Mouse (Mus musculus) neutrophil, adult 5-6 weeks (primary cell): Measurements from ENCODE around the gene Fxr2. TPM values are rescaled to one million over a fixed set of nuclear protein-coding genes. Genes with fewer than 3 reads are reported as not detected.
"Not testable (repeated sequence)": the region's sequence is repeated elsewhere in the genome, so short reads cannot be mapped to it uniquely, and the experiment has no call there.

Source experiments
- ATAC-seq: fragments of 151-379, 151-347 bp; 2 replicates; pipeline ENCODE4 v1.8.0; 2017; ENCODE audit warnings: mild to moderate bottlenecking, moderate TSS enrichment; ENCODE audit not compliant: insufficient number of reproducible peaks, poor library complexity, low FRiP score, severe bottlenecking; ENCODE audit errors: extremely low read depth
- total RNA-seq: library from RNA; stranded (forward); fragments of 200-1000 nt; gene quantifications from 2 replicates; pipeline ENCODE4 v1.2.3, GENCODE M21; 2017

The Fxr2 gene
- total RNA-seq, 1 experiment from 2014 or later: 86.1 TPM

DNA sequence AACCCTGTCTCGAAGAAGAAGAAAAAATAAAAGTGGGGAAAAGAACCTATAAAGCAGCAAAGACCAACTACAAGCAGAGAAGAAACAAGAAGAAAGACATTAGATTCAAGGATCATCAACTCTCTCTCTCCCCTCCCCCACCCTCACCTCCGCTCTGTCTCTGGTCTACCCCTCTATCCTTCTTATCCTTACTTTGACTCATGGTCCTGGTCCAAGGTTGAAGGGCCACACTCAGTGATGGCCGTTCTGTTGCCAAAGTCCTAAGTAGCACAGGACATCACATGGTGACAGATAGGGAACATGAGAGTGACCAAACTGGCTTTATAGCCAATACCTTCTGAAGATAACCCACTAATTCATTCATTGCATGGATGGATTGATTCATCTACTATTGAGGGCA, 64.6 kb downstream of the Fxr2 start:
- ATAC-seq: no peak

DNA sequence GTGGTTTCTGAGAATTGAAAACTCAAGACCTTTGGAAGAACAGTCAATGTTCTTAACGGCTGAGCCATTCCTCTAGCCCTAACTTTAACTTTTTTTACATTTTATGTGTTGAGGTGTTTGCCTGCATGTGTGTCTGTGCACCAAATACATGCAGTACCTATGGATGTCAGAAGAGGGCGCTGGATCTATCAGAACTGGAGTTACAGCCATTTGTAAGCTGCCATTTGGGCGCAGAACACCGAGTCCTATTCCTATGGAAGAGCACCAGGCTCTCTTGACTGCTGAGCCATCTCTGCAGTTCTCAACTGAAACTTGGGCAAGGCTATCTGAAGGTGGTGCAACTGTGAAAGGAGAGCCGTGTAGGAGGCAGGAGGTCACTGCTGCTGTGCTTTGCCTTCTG, 65.8 kb downstream of the Fxr2 start:
- ATAC-seq: no peak

- ATAC-seq: no peak
These were observed 66.8 kb downstream of the Fxr2 start for GRCm38 (mm10) chr11:69699595-69699994.

DNA sequence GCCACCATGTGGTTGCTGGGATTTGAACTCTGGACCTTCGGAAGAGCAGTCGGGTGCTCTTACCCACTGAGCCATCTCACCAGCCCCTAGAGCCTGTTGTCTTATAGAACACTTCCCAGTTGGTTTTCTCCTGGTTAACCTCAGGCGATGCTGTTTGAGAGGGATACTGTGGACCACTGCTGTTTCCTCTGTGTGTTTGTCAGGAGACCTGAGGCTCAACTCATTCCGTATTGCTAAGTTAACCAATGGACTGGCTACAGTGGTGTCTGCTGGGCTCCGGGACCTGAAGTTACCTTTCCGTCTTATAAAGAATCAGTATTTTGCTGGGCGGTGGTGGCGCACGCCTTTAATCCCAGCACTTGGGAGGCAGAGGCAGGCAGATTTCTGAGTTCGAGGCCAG, 70.1 kb downstream of the Fxr2 start:
- ATAC-seq: not testable (repeated sequence)

Other genes with a start within 250 kb of the Fxr2 start
- gene Naa38, start 237.5 kb upstream of the Fxr2 start, total RNA-seq: 34.1 and 39.9 TPM in 2 replicates
- 53.2 and 64.2 TPM in 2 replicates for gene Cyb5d1, start 237.4 kb upstream of the Fxr2 start, total RNA-seq
- 2.7 and 3.3 TPM in 2 replicates for gene Tmem88, start 234.8 kb upstream of the Fxr2 start, total RNA-seq
- gene Kdm6b, start 219.3 kb upstream of the Fxr2 start, total RNA-seq: 18.4 and 23.8 TPM in 2 replicates
- 0.12 TPM in 1 of 2 replicates, not detected in the other for gene Dnah2, start 83.9 kb upstream of the Fxr2 start, total RNA-seq
- gene Efnb3, start 72.8 kb upstream of the Fxr2 start, total RNA-seq: 0.47 and 0.49 TPM in 2 replicates
- gene Wrap53, start 52.7 kb upstream of the Fxr2 start, total RNA-seq: 3.8 and 8.0 TPM in 2 replicates
- 38.3 and 39.8 TPM in 2 replicates for gene Trp53, start 52.6 kb upstream of the Fxr2 start, total RNA-seq
- not detected in 2 replicates for gene Atp1b2, start 27.0 kb upstream of the Fxr2 start, total RNA-seq
- gene Shbg, start 15.1 kb upstream of the Fxr2 start, total RNA-seq: not detected in 2 replicates
- gene Sat2, start 11.0 kb upstream of the Fxr2 start, total RNA-seq: not detected in 2 replicates
- 1.5 and 2.1 TPM in 2 replicates for gene Sox15, start 22.3 kb downstream of the Fxr2 start, total RNA-seq
- 35.6 and 41.3 TPM in 2 replicates for gene Mpdu1, start 29.7 kb downstream of the Fxr2 start, total RNA-seq
- gene Cd68, start 33.2 kb downstream of the Fxr2 start, total RNA-seq: 82.6 and 91.5 TPM in 2 replicates
- 265 and 300 TPM in 2 replicates for gene Eif4a1, start 39.4 kb downstream of the Fxr2 start, total RNA-seq
- gene Senp3, start 49.1 kb downstream of the Fxr2 start, total RNA-seq: 92.3 and 106 TPM in 2 replicates
- gene Tnfsf13, start 52.8 kb downstream of the Fxr2 start, total RNA-seq: 3.3 and 3.7 TPM in 2 replicates
- 0.70 and 0.74 TPM in 2 replicates for gene Tnfsf12, start 62.9 kb downstream of the Fxr2 start, total RNA-seq
- 0.58 and 0.86 TPM in 2 replicates for gene Tnfsfm13, start 63.1 kb downstream of the Fxr2 start, total RNA-seq
- 40.2 and 59.4 TPM in 2 replicates for gene Polr2a, start 125.6 kb downstream of the Fxr2 start, total RNA-seq
- not detected in 2 replicates for gene Slc35g3, start 129.0 kb downstream of the Fxr2 start, total RNA-seq
- 22.0 and 27.8 TPM in 2 replicates for gene Zbtb4, start 132.9 kb downstream of the Fxr2 start, total RNA-seq
- gene Chrnb1, start 163.0 kb downstream of the Fxr2 start, total RNA-seq: 3.5 and 5.3 TPM in 2 replicates
- gene Fgf11, start 168.9 kb downstream of the Fxr2 start, total RNA-seq: not detected in 2 replicates
- 0.58 TPM in 1 of 2 replicates, not detected in the other for gene Tmem102, start 172.6 kb downstream of the Fxr2 start, total RNA-seq
- gene Gm39566, start 182.3 kb downstream of the Fxr2 start, total RNA-seq: not detected in 2 replicates
- gene Spem2, start 185.5 kb downstream of the Fxr2 start, total RNA-seq: 0.47 TPM in 1 of 2 replicates, not detected in the other
- not detected in 2 replicates for gene Spem1, start 189.2 kb downstream of the Fxr2 start, total RNA-seq
- 0.12 TPM in 1 of 2 replicates, not detected in the other for gene Nlgn2, start 204.8 kb downstream of the Fxr2 start, total RNA-seq
- 9.1 and 13.3 TPM in 2 replicates for gene Tmem256, start 205.5 kb downstream of the Fxr2 start, total RNA-seq
- gene Plscr3, start 213.4 kb downstream of the Fxr2 start, total RNA-seq: 4.4 and 5.0 TPM in 2 replicates
- gene Tnk1, start 225.7 kb downstream of the Fxr2 start, total RNA-seq: not detected in 2 replicates
- gene Tmem95, start 245.0 kb downstream of the Fxr2 start, total RNA-seq: not detected in 2 replicates
- gene Kctd11, start 248.4 kb downstream of the Fxr2 start, total RNA-seq: 9.0 and 9.5 TPM in 2 replicates